Mouse (Mus musculus): ENCODE data around the gene Arcn1. TPM values are rescaled to one million over a fixed set of nuclear protein-coding genes. Genes with fewer than 3 reads are reported as not detected.

The Arcn1 gene
- polyA plus RNA-seq, 1 experiment from 2014 or later, result 193 TPM

Other genes with a start within 250 kb of the Arcn1 start
- gene Cxcr5, start 206.0 kb downstream of the Arcn1 start, polyA plus RNA-seq (2016; fragmentation: Nextera tagmentation; extraction: Ambion mirVana), result not detected in 2 replicates
- gene Ddx6, start 163.0 kb downstream of the Arcn1 start, polyA plus RNA-seq (2016; fragmentation: Nextera tagmentation; extraction: Ambion mirVana), result 17.2 and 23.3 TPM in 2 replicates
- gene Treh, start 94.6 kb downstream of the Arcn1 start, polyA plus RNA-seq (2016; fragmentation: Nextera tagmentation; extraction: Ambion mirVana), result not detected in 2 replicates
- 37.9 and 55.9 TPM in 2 replicates for gene Phldb1, start 32.6 kb downstream of the Arcn1 start, polyA plus RNA-seq (2016; fragmentation: Nextera tagmentation; extraction: Ambion mirVana)
- gene Ift46, start 63 bp upstream of the Arcn1 start, polyA plus RNA-seq (2016; fragmentation: Nextera tagmentation; extraction: Ambion mirVana), result 115 and 146 TPM in 2 replicates
- gene Tmem25, start 31.5 kb upstream of the Arcn1 start, polyA plus RNA-seq (2016; fragmentation: Nextera tagmentation; extraction: Ambion mirVana), result 1.3 and 1.9 TPM in 2 replicates
- gene Ttc36, start 35.2 kb upstream of the Arcn1 start, polyA plus RNA-seq (2016; fragmentation: Nextera tagmentation; extraction: Ambion mirVana), result not detected in 2 replicates
- gene Kmt2a, start 113.5 kb upstream of the Arcn1 start, polyA plus RNA-seq (2016; fragmentation: Nextera tagmentation; extraction: Ambion mirVana), result 13.7 and 14.1 TPM in 2 replicates
- 550 and 555 TPM in 2 replicates for gene Atp5l, start 152.9 kb upstream of the Arcn1 start, polyA plus RNA-seq (2016; fragmentation: Nextera tagmentation; extraction: Ambion mirVana)
- gene Ube4a, start 197.8 kb upstream of the Arcn1 start, polyA plus RNA-seq (2016; fragmentation: Nextera tagmentation; extraction: Ambion mirVana), result 20.4 and 24.2 TPM in 2 replicates
- not detected in 2 replicates for gene Cd3g, start 212.6 kb upstream of the Arcn1 start, polyA plus RNA-seq (2016; fragmentation: Nextera tagmentation; extraction: Ambion mirVana)
- not detected in 2 replicates for gene Cd3d, start 213.9 kb upstream of the Arcn1 start, polyA plus RNA-seq (2016; fragmentation: Nextera tagmentation; extraction: Ambion mirVana)
- gene Cd3e, start 241.8 kb upstream of the Arcn1 start, polyA plus RNA-seq (2016; fragmentation: Nextera tagmentation; extraction: Ambion mirVana), result not detected in 2 replicates